Mouse (Mus musculus) bone marrow, adult 2 months (tissue): ENCODE data around the gene Dysf.

Experiments
- CTCF ChIP-seq: fragments of 200-500 bp; IDR thresholded peaks from 2 replicates; pipeline ENCODE4 v1.5.1; 2011; ENCODE audit warnings: low read length, control low read depth; ENCODE audit not compliant: control insufficient read depth, insufficient read depth
- POLR2A ChIP-seq: fragments of 200-500 bp; IDR thresholded peaks from 2 replicates; pipeline ENCODE4 v1.6.1; 2011; ENCODE audit warnings: low read depth, mild to moderate bottlenecking, control low read depth, low read length, borderline replicate concordance; ENCODE audit not compliant: control insufficient read depth

- TF ChIP-seq POLR2A (no peak), CTCF (no peak)
These were observed 116.7 kb downstream of the Dysf start for GRCm38 (mm10) chr6:84125101-84125500.
